Comparison of ENCODE assay signal across 18 mouse cellular contexts in genomic region chr8:94685953-94686352, GRCm38 (mm10). TPM values are rescaled to one million over a fixed set of nuclear protein-coding genes. Genes with fewer than 3 reads are reported as not detected.
A peak's percentile ranks its signal among the peaks of the same experiment; 100 is the strongest.
DNase-seq lines count a peak whose midpoint lies in the region; ATAC-seq lines count a peak whose summit lies in the region.
"Had no signal": no experiment of that assay in that cellular context is flagged by ENCODE, and none has a peak within 500 bp of the region (broad histone marks: within the 10 kb centered on the region; RNA-seq: fewer than 3 reads in every experiment).

No protein-coding gene starts in this region.

- no peak overlapping the region for H3K9ac ChIP-seq in kidney, embryonic 14.5 days (ENCODE audit: low read depth, low read length)
- H3K9ac ChIP-seq: forebrain, postnatal 0 days; hindbrain, embryonic 15.5 days; liver, embryonic 15.5 days had no signal

- H3K9me3 ChIP-seq in kidney, embryonic 14.5 days (ENCODE audit: control insufficient read depth, low read length) = no peaks in the 10 kb centered on the region
- H3K9me3 ChIP-seq: G1E; hindbrain, embryonic 15.5 days; liver, embryonic 15.5 days had no signal

- H3K36me3 ChIP-seq in kidney, embryonic 14.5 days (ENCODE audit: control insufficient read depth, insufficient read depth, low read length) = no peaks in the 10 kb centered on the region
- H3K36me3 ChIP-seq: G1E; hindbrain, embryonic 15.5 days; liver, embryonic 15.5 days had no signal

- H3K4me1 ChIP-seq in kidney, embryonic 14.5 days (ENCODE audit: control insufficient read depth, insufficient read depth, low read length) = 0 out of 2 replicates have a peak, but pooled peaks cover 9% of the 10 kb centered on the region
- H3K4me1 ChIP-seq: hindbrain, embryonic 15.5 days; liver, embryonic 15.5 days had no signal

- no peak overlapping the region for H3K4me3 ChIP-seq in kidney, embryonic 14.5 days (ENCODE audit: low read length)
- H3K4me3 ChIP-seq: erythroblast, embryonic 14.5 days; hindbrain, embryonic 15.5 days; liver, embryonic 15.5 days had no signal

- H3K27me3 ChIP-seq in kidney, embryonic 14.5 days (ENCODE audit: control insufficient read depth, insufficient read depth, low read length) = no peaks in the 10 kb centered on the region
- H3K27me3 ChIP-seq: hindbrain, embryonic 15.5 days had no signal

- DNase-seq in kidney, adult 11 months = peak; percentile 86
- peak; percentile 64 for DNase-seq in urinary bladder, postnatal 14 days (ENCODE audit: low spot score)
- DNase-seq in urinary bladder, postnatal 4 days (ENCODE audit: low spot score in 2 of 2) = no peak
- DNase-seq in kidney, postnatal 25 days = peak; percentile 74 to 91
- no peak for DNase-seq in frontal cortex, postnatal 25 days (ENCODE audit: low spot score in 2 of 2)
- DNase-seq in frontal cortex, postnatal 10 days (ENCODE audit: low spot score in 2 of 2) = no peak
- DNase-seq: cerebellum, adult 2 months; forebrain, postnatal 0 days; heart, postnatal 10 days; layer of hippocampus, adult 9-11 months; left cerebral cortex, postnatal 4 days; midbrain, embryonic 14.5 days; right cerebral cortex, postnatal 4 days had no signal

- ATAC-seq in kidney, embryonic 14.5 days (ENCODE audit: low FRiP score, low TSS enrichment) = no peak
- ATAC-seq: forebrain, postnatal 0 days had no signal

- no peak overlapping the region for H3K27ac ChIP-seq in kidney, embryonic 14.5 days (ENCODE audit: low read depth, low read length)
- H3K27ac ChIP-seq: hindbrain, embryonic 15.5 days; liver, embryonic 15.5 days had no signal

- WGBS in kidney, embryonic 14.5 days = 78% methylated on average over 9 of the region's 9 CpGs

- no peak overlapping the region for H3K4me2 ChIP-seq in kidney, embryonic 14.5 days (replicated peaks; ENCODE audit: low read depth, low read length)
- H3K4me2 ChIP-seq: hindbrain, embryonic 15.5 days; liver, embryonic 15.5 days had no signal

RNA-seq across cellular contexts. Expression of gene Pllp, which starts 10.1 kb away (rescaled TPM):
- 13.5 and 19.3 TPM in 2 replicates for polyA plus RNA-seq in kidney, embryonic 14.5 days (2014; fragmentation: Nextera tagmentation; extraction: Ambion mirVana)
- polyA plus RNA-seq: erythroblast, embryonic 14.5 days; G1E had no signal

RNA-seq across cellular contexts. Expression of gene Arl2bp, which starts 19.6 kb away (rescaled TPM):
- polyA plus RNA-seq in kidney, embryonic 14.5 days (2014; fragmentation: Nextera tagmentation; extraction: Ambion mirVana) = 58.7 and 59.7 TPM in 2 replicates

RNA-seq across cellular contexts. Expression of gene Ccl22, which starts 59.4 kb away (rescaled TPM):
- polyA plus RNA-seq in kidney, embryonic 14.5 days (2014; fragmentation: Nextera tagmentation; extraction: Ambion mirVana) = not detected in 2 replicates
- polyA plus RNA-seq: hindbrain, embryonic 15.5 days had no signal

Comparison
In these comparisons a context has a peak if more than half of its experiments do, and no peak if none do; other contexts are left out.
1. DNase-seq: peak in kidney, adult 11 months (single experiment), urinary bladder, postnatal 14 days (single experiment) and kidney, postnatal 25 days (2 of 2); none in urinary bladder, postnatal 4 days (0 of 2), frontal cortex, postnatal 25 days (0 of 2) and frontal cortex, postnatal 10 days (0 of 2).